ENCODE assay signal across 8 mouse cellular contexts in genomic region chr14:57398065-57398757, GRCm38 (mm10). TPM values are rescaled to one million over a fixed set of nuclear protein-coding genes. Genes with fewer than 3 reads are reported as not detected.
DNase-seq lines count a peak whose midpoint lies in the region; ATAC-seq lines count a peak whose summit lies in the region.

Gene Cryl1 (minus strand): TSS chr14:57398529.

- no peaks in the 10 kb centered on the region for H3K9me3 ChIP-seq in heart, embryonic 14.5 days (ENCODE audit: control insufficient read depth, low read length)
- no peaks in the 10 kb centered on the region for H3K9me3 ChIP-seq in liver, embryonic 13.5 days (replicated peaks)
- no peaks in the 10 kb centered on the region for H3K9me3 ChIP-seq in stomach, embryonic 16.5 days (replicated peaks; ENCODE audit: control insufficient read depth, low read length)

- 2% methylated on average over 43 of the region's 43 CpGs for WGBS in heart, embryonic 14.5 days
- 2% methylated on average over 43 of the region's 43 CpGs for WGBS in liver, embryonic 13.5 days (ENCODE audit: insufficient replicate concordance)
- WGBS in stomach, embryonic 16.5 days, result 2% methylated on average over 43 of the region's 43 CpGs

- ATAC-seq in CD4-positive, CD25-positive, alpha-beta regulatory T cell, adult 4 months, result peak; percentile 99
- peak; percentile 99 for ATAC-seq in heart, embryonic 14.5 days (ENCODE audit: insufficient number of reproducible peaks, insufficient read depth, low FRiP score, low read depth)
- ATAC-seq in liver, embryonic 13.5 days (ENCODE audit: low read depth), result peak; percentile 99
- ATAC-seq in stomach, embryonic 16.5 days (ENCODE audit: insufficient read depth, low FRiP score), result peak; percentile 99

- no peaks in the 10 kb centered on the region; the same call in 1 of the 2 replicates for H3K27me3 ChIP-seq in heart, embryonic 14.5 days (ENCODE audit: control insufficient read depth, insufficient read depth, low read length)
- no peaks in the 10 kb centered on the region for H3K27me3 ChIP-seq in liver, embryonic 13.5 days
- no peaks in the 10 kb centered on the region for H3K27me3 ChIP-seq in stomach, embryonic 16.5 days (ENCODE audit: control insufficient read depth, insufficient read depth, low read length)

- DNase-seq in c-Kit-negative CD71-positive TER-119-positive erythroid progenitor cells, embryonic 14.5 days (ENCODE audit: low read depth, low spot score), result peak; percentile 87
- peak; percentile 84 for DNase-seq in fibroblast of lung, adult 2 months (ENCODE audit: low read depth)
- DNase-seq in kidney, postnatal 14 days, result peak; percentile 98
- peak; percentile 96 for DNase-seq in liver, embryonic 13.5 days
- peak; percentile 93 for DNase-seq in neural tube, embryonic 10.5 days (ENCODE audit: extremely low spot score, low spot score)

- peak within 1 kb of the TSS; percentile 74 for H3K9ac ChIP-seq in heart, embryonic 14.5 days (ENCODE audit: low read length)
- H3K9ac ChIP-seq in liver, embryonic 13.5 days, result peak within 1 kb of the TSS; percentile 77
- peak within 1 kb of the TSS; percentile 90 for H3K9ac ChIP-seq in stomach, embryonic 16.5 days (ENCODE audit: low read length)

- H3K36me3 ChIP-seq in heart, embryonic 14.5 days (ENCODE audit: control insufficient read depth, insufficient read depth, low read length), result no peaks in the 10 kb centered on the region
- H3K36me3 ChIP-seq in liver, embryonic 13.5 days, result no peaks in the 10 kb centered on the region
- H3K36me3 ChIP-seq in stomach, embryonic 16.5 days (ENCODE audit: control insufficient read depth, insufficient read depth, low read length), result no peaks in the 10 kb centered on the region

- H3K27ac ChIP-seq in heart, embryonic 14.5 days (replicated peaks in 1 of 2; ENCODE audit: control insufficient read depth in 1 of 2, insufficient read depth in 1 of 2, low read depth in 2 of 2, low read length in 2 of 2), result peak within 1 kb of the TSS; percentile 19 to 43
- H3K27ac ChIP-seq in liver, embryonic 13.5 days, result no peak within 1 kb of the TSS
- H3K27ac ChIP-seq in stomach, embryonic 16.5 days (ENCODE audit: low read length), result peak within 1 kb of the TSS; percentile 90

- H3K4me1 ChIP-seq in heart, embryonic 14.5 days (ENCODE audit: control insufficient read depth in 2 of 2, insufficient read depth in 2 of 2, low read length in 2 of 2), result peaks cover 0 to 2% of the 10 kb centered on the region in 2 experiments; a peak in 1 of 4 replicates
- H3K4me1 ChIP-seq in liver, embryonic 13.5 days (replicated peaks), result peaks cover 22% of the 10 kb centered on the region
- H3K4me1 ChIP-seq in stomach, embryonic 16.5 days (ENCODE audit: control insufficient read depth, insufficient read depth, low read length), result no peaks in the 10 kb centered on the region

- peak within 1 kb of the TSS; percentile 84 for H3K4me2 ChIP-seq in heart, embryonic 14.5 days (ENCODE audit: low read length)
- peak within 1 kb of the TSS; percentile 90 for H3K4me2 ChIP-seq in liver, embryonic 13.5 days
- peak within 1 kb of the TSS; percentile 91 for H3K4me2 ChIP-seq in stomach, embryonic 16.5 days (ENCODE audit: low read depth, low read length)

- H3K4me3 ChIP-seq in heart, embryonic 14.5 days (ENCODE audit: control insufficient read depth in 1 of 2, insufficient read depth in 1 of 2, low read depth in 1 of 2, low read length in 2 of 2), result peak within 1 kb of the TSS; percentile 60 to 78
- H3K4me3 ChIP-seq in liver, embryonic 13.5 days (replicated peaks), result peak within 1 kb of the TSS; percentile 68
- H3K4me3 ChIP-seq in stomach, embryonic 16.5 days (replicated peaks; ENCODE audit: low read length), result peak within 1 kb of the TSS; percentile 71

RNA-seq across cellular contexts. Expression of gene Cryl1, which starts in this region (rescaled TPM):
- polyA plus RNA-seq in CD4-positive, CD25-positive, alpha-beta regulatory T cell, adult 4 months (2017; shearing (Covaris generic)), result 10 to 100 TPM; 19.0 to 33.0 TPM
- polyA plus RNA-seq in heart, embryonic 14.5 days (2014; fragmentation: Nextera tagmentation; extraction: Ambion mirVana), result 14.6 and 17.3 TPM in 2 replicates
- 7.0 TPM in 2 replicates for polyA plus RNA-seq in liver, embryonic 13.5 days (2015; fragmentation: Nextera tagmentation; extraction: Ambion mirVana)
- polyA plus RNA-seq in stomach, embryonic 16.5 days (2015; fragmentation: Nextera tagmentation; extraction: Ambion mirVana), result 41.0 and 42.3 TPM in 2 replicates
